Mouse (Mus musculus): ENCODE data around the gene Fam25c.
A peak's percentile ranks its signal among the peaks of the same experiment; 100 is the strongest.

Gene Fam25c

GRCm38 (mm10) chr14:34363490-34364253 lies 8.4 kb upstream of the Fam25c start:
- peak; percentile 33 for DNase-seq

GRCm38 (mm10) chr14:34362726-34363445 lies 7.7 kb upstream of the Fam25c start:
- peak; percentile 29 for DNase-seq

DNA sequence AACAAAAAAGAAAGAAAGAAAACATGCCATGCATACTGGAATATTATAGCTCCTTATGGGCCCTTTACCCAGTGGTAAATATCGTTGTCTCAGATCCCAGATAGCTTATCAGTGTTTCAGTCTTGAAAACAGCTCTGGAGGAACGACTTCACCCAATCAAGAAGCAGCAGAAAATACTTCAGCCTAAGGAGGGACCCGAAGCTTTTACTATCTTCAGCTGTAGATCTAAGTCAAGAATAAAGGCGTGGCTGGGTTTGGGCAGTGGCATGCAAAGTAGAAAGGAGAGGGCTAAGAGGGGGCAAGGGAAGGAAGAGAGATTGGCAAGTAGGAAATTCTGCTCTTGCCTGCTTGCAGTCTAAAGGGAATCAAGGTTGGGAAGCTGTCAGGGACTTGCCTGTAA lies 6.9 kb upstream of the Fam25c start:
- DNase-seq = no peak

DNA sequence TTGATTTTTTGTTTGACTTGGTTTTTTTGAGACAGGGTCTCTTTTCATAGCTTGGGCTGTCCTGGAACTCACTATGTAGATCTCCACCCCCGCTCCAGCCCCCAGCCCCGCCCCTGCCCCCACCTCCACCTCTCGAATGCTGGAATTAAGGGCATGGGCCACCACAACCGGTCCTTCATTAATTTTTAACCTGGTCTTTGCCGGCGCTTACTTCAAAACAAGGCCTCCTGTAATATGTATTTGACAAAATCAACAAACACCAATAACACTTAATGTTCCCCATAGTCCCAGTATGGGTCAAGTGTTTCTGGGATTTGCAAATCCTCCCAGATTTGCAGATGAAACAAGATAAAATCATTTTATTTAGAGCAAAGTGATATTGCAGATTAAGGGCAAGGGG lies 5.0 kb upstream of the Fam25c start:
- DNase-seq = no peak

GRCm38 (mm10) chr14:34359676-34360244 lies 4.5 kb upstream of the Fam25c start:
- DNase-seq = no peak

DNA sequence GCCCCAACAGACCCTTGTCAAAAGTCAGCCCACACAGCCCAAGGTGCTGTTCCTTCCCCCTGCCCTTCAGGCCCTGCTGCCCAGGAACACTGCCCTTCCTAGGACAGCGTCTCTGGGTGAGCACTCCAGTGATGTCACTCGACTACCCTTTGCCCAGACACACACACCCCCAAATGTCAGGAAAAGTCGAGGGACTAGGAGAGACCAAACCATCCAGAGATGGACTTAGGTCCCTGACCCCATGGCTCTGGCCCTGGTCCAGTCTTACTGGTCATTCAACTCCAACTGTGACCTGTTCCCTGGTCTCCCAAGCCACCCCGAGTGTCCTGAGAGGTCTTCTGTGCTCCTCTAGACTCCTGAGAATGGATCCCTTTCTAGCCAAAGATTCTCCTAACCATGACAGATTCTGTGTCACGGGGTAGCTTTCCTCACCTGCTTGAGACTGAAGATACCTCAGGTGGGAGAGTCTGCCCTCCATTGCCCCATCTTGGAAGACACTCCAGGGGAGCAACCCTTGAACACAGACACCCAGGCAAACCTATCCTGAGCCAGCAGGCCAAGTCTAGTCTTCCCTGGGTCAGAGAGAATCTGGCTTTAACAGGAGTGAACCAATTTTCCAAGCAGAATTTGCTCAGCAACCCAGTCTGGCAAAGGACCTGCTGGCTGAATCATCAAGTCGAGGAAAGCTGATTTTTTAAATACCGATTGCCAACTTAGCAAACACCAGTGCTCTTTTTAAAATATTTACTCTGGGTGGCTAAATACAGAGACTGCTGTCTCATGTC lies 2.6 kb upstream of the Fam25c start:
- peak; percentile 15 for DNase-seq

GRCm38 (mm10) chr14:34354456-34354855 lies 777 bp downstream of the Fam25c start:
- no peak for DNase-seq

GRCm38 (mm10) chr14:34353326-34353725 lies 1.9 kb downstream of the Fam25c start:
- no peak for DNase-seq

- no peak for DNase-seq
Measured at GRCm38 (mm10) chr14:34352523-34352922, 2.7 kb downstream of the Fam25c start.

GRCm38 (mm10) chr14:34351660-34352059 lies 3.6 kb downstream of the Fam25c start:
- no peak for DNase-seq

DNA sequence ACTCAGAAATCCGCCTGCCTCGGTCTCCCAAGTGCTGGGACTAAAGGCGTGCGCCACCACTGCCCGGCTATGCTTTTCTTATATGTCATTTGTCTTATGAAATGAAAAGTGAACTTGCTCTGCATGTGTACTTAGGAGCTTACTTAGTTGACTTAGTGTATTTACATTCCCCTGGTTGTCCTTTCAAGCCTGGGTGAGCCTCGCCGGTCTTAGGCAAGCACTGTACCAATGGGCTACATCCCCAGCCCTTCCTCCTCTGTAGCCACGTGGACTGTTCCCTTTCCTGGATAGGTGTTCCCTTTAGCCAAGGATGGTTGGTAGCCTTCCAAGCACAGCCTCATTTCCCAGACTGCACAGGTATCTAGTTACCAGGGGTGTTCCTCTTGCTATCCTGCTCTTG lies 6.2 kb downstream of the Fam25c start:
- no peak for DNase-seq

DNA sequence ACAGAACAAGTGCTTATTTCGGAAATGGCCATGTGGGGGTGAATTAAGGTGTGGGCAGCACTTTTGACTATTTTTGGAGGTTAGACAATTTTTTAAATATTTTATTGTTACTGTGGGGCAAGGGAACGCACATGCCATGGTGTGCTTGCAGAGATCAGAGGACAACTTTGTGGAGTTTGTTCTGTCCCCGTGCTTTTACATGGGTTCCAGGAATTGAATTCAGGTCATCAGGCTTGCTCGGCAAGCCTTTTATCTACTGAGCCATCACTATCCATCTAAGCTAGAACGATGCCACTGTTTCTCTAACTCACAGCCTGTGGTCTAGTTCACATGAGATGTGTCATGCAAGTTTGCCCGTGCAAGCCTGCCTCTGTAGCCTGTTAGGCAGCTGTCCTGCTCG lies 6.9 kb downstream of the Fam25c start:
- DNase-seq = no peak

- DNase-seq = no peak
Measured at GRCm38 (mm10) chr14:34347084-34347483, 8.1 kb downstream of the Fam25c start.

DNA sequence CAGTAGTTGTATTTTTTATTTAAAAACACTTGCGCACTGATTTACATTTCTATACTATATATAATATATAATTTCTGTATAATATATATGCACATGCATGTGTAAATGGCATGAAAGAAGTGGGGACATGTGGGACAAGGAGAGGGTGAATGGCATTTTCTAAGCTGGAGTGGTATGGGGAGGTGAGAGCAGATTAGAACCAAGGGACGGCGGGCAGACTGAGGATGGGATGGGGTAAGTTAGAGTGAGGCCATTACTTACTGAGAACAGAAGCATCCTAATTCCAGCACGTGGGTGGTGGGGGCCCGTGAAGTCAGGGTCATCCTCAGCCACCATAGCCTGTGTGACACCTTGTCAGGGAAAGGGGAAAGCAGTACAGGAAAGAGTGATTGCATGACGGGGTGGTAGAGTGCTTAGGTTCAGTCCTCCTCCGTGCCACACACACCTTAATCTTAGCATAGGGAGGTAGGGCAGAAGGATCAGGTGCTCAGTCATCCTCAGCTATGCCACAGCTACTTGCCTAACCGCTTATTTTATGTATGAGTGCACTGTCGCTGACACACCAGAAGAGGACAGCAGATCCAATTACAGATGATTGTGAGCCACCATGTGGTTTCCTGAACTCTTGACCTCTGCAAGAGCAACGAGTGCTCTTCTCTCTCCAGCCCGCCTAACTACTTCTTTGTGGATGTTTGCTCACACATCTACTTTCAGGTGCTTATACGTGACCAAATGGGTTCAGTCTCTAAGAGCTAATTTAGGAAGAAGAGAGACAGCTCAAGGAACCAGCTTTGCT lies 9.3 kb downstream of the Fam25c start:
- no peak for DNase-seq

DNA sequence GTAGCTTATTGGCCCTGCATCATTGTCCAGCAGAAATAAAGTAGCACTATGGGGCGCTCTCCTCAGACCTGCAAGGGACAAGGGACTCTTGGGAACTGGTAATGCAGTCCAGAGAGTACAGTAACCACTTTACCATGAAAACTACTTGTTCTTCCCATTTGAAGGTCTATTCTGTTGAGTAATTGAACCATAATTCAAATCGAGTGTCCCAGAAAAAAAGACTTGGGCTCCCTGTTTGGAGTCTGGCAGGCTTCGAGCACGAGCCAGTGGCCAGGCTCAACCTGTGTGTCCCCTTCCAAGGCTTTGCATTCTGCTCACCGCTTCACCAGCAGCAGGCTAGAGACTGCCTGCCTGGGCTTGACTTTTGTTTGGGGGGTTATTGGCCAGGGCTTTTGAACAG lies 10.9 kb downstream of the Fam25c start:
- DNase-seq = no peak

DNA sequence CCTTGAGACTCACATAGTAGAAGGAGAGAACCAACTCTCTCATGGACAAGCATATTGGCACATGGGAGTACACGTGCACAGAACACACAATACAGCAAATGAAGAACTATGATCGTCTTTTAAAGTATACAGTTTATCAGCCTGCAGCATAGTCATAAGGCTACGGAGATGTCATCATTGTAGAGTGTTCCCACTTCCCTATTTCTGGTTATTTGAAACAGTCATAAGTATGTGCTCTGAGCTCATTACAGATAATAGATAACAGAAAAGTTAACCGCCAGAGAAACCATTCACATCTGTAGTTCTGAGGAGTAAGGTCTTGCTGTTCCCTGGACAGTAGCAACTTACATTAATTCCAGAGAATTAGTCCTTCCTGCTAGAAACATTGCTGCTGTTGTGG lies 12.2 kb downstream of the Fam25c start:
- no peak for DNase-seq

- DNase-seq = peak; percentile 23
Measured at GRCm38 (mm10) chr14:34341993-34342392, 13.2 kb downstream of the Fam25c start.

GRCm38 (mm10) chr14:34339446-34339845 lies 15.8 kb downstream of the Fam25c start:
- DNase-seq = peak; percentile 17

- DNase-seq = peak; percentile 73
Measured at GRCm38 (mm10) chr14:34332476-34332875, 22.8 kb downstream of the Fam25c start.

GRCm38 (mm10) chr14:34331886-34332285 lies 23.3 kb downstream of the Fam25c start:
- DNase-seq = peak; percentile 62

DNA sequence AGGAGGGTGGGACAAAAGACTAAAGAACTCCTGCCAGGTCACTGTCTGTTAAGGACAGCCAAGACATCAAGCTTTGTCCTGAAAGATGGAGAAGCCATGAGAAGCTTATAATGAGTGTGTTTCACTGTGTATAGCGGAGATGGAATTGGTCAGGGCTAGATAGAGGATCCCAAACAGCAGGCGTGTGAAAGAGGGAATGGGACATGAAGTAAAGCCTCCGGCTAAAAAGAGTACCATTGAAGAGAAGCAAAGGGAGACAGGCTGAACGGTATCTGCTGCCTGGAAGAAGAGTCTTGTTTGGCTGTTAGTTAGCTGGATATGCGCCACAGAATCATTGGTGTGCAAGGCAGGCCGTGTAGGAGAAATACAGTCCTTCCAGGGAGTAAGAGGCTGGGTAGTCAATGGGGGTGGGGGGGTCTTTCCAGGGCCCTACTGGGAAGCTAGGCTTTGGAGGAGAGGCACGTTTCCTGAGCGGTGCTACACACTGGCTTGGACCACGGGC lies 24.5 kb downstream of the Fam25c start:
- no peak for DNase-seq

GRCm38 (mm10) chr14:34327618-34328017 lies 27.6 kb downstream of the Fam25c start:
- DNase-seq = no peak
